Mouse (Mus musculus) urinary bladder, postnatal 4 days (tissue): ENCODE results near the gene Olfr193.
"Not testable (repeated sequence)": the region's sequence is repeated elsewhere in the genome, so short reads cannot be mapped to it uniquely, and the experiment has no call there.

Source experiments
- DNase-seq, 2 experiments: peaks; one replicate each; pipeline ENCODE4 v3.0.0; 2021 to 2022; ENCODE audit warnings: low spot score in 2 of 2

The Olfr193 gene

DNA sequence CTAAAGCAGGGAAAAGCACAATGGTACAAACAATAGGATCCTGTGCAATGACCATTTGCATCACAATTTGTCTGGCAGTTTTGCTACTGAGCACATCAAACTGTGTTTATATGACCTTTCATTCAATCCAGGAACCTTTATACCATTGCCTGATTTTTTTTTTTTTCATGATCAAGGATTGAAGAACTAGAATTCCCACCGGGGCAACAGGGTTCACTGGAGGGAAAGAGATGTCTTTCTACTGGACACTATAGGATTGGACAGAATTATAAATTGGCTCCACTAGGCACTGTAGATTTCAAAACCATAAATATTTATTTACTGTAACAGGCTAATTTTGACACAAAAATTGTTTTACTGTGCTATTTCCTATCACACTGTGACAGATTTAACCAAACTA lies at the start of gene Olfr193:
Gene Olfr193 (minus strand): TSS at position 101 of the 400 bp plus-strand sequence.
- no peak for DNase-seq

DNA sequence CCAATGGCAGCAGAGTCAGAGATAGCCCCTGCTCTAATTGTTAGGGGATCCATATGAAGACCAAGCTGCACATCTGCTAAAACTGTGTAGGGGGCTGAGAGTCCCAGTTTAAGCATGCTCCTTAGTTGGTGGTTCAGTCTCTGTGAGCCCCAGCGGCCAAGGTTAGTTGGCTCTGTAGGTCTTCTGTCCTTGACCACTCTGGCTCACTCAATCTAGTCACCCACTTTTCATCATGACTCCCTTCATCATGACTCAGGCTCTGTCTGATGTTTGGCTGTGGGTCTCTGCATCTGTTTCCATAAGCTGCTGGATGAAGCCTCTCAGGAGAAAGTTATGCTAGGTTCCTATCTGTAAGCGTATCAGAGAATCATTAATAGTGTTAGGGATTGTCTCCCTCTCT lies 40.3 kb upstream of the Olfr193 start:
- no peak for DNase-seq

DNA sequence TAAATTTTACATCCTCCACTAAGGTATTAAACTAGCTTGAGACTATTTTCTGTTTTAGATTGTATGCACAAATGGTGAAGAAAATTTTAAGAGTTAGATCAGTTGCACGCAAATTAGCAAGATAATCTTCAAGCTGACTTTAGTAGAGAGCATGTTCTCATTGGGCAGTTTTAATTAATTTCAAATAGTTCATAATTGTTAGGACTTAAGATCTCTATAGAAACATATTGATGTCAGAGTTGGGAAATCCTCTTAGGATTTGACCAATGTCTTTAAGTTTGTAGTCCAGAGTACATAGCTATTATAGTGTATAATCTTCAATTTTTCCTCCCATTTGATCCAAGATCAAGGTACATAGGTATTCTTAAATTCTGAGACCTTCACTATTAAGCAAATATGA lies 35.1 kb upstream of the Olfr193 start, which contains the start of gene Olfr195:
Gene Olfr195 (plus strand): TSS at position 301 of the 400 bp plus-strand sequence.
- DNase-seq: no peak

DNA sequence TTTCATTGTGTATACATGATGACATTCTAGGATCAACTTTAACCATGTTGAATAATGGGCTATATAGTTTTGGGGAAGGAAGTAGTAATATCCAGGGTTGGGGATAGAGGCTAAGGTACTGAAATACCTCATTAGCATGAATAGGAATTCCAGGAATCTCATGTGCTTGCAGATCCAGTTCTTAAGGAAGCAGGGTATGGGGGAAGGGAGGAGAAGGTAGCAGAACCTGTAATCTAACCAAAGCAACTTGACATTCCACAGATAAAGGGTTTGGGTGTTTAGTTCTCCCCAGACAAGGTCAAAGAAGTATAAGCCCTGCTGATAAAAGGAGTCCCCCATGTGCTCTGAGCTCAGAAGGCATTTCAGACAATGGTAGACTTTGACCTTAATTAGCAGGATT lies 29.4 kb upstream of the Olfr193 start:
- no peak for DNase-seq

DNA sequence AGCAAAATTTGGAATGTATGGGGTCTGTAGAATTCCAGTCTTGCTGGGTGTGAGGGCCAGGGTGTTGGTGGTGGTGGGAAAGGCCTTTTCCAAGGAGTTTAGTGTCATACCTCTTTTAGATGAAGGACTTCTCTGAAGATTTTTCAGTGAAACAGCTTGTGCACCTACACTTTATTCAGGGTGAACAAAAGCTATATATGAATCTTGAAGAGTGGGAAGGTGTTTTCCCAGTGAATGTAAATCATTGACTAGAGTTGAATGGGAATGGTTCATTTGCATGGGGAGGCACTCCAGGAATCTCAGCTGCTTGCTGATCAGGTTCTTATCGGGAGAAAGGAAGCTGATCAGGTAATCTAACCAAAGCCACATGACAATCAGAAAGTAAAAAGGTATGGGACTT lies 19.1 kb upstream of the Olfr193 start:
- DNase-seq: no peak

- no peak for DNase-seq
Observed at GRCm38 (mm10) chr16:59120969-59121368, 9.3 kb upstream of the Olfr193 start, which contains the start of gene Olfr194. TSS of gene Olfr194 (minus strand) at chr16:59121069.

DNA sequence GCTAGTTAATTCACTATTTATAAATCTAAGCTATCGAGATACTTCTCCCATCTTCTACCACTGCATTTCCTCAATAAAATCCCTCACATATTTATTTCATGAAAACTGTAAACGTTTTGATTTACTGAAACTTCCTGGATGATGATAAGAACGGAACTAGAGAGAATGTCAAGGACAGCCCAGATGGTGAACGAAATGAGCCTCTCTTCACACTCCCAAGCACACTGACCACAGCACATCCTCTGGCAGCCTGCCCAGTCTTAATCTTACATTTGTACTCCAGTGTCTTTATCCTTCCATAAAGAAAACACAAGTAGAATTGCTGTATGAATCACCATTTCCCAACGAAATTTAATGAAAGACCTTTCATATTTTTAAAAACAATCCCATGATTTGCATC lies 3.2 kb downstream of the Olfr193 start:
- DNase-seq: not testable (repeated sequence)

- DNase-seq: no peak
Observed at GRCm38 (mm10) chr16:59105312-59105711, 6.4 kb downstream of the Olfr193 start.

DNA sequence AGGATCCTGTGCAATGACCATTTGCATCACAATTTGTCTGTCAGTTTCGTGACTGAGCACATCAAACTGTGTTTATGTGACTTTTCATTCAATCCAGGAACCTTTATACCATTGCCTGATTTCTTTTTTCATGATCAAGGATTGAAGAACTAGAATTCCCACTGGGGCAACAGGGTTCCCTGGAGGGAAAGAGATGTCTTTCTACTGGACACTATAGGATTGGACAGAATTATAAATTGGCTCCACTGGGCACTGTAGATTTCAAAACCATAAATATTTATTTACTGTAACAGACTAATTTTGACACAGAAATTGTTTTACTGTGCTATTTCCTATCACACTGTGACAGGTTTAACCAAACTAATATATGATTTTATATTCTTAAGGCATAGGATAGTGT lies 22.0 kb downstream of the Olfr193 start, which contains the start of gene Olfr191:
Gene Olfr191 (minus strand): TSS at position 101 of the 400 bp plus-strand sequence.
- not testable (repeated sequence) for DNase-seq

DNA sequence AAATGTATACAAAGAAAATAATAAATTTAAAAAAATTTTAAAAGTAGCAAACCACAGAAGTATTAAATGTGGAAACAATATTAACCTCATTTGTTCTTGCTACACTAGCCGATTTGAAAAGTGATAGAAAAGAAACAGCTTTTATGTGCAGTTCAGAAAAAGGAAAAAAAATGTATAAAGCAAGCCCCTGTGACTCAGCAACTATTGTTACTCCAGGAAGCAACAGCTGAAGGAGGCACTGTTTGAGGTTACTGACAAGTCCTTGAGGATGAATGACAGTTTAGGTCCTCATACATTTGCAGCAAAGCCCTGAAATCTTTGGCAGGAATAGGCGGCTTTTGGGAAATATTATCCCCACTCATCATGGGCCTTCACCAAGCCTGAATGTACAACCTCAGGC lies 30.6 kb downstream of the Olfr193 start:
- DNase-seq: not testable (repeated sequence)

DNA sequence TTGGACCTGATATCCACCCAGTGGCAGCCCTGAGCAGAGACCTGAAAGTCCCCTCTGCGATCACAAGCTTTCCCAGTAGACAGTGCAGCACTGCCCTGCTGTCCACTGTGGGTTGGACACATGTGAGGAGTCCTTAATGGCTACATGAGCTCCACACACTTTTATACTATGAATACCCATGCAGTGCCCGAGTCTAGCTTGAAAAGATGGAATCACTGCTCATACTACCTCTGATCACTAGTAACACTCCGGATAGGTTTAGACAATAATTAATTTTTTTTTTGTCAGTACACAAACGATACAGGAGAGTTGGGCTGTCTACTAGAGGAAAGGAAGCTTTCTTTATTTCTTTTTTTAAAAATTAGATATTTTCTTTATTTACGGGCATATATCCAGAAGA lies 33.8 kb downstream of the Olfr193 start, which contains the start of gene Olfr190:
Gene Olfr190 (minus strand): TSS at position 101 of the 400 bp plus-strand sequence.
- no peak for DNase-seq

- no peak for DNase-seq
Observed at GRCm38 (mm10) chr16:59073520-59073919, 38.2 kb downstream of the Olfr193 start.

- DNase-seq: no peak
Observed at GRCm38 (mm10) chr16:59071755-59072154, 39.9 kb downstream of the Olfr193 start.

- DNase-seq: not testable (repeated sequence)
Observed at GRCm38 (mm10) chr16:59062411-59062810, 49.3 kb downstream of the Olfr193 start.
